Mouse (Mus musculus) liver, embryonic 16.5 days (tissue): ENCODE data around the gene Slc10a7. TPM values are rescaled to one million over a fixed set of nuclear protein-coding genes. Genes with fewer than 3 reads are reported as not detected.

Experiments used
- ATAC-seq: fragments of 200-750 bp; cut with Nextera tagmentation; 2 replicates; pipeline ENCODE4 v1.8.0; 2017; ENCODE audit warnings: low read depth, mild to moderate bottlenecking, moderate number of reproducible peaks, moderate library complexity
- H3K27ac ChIP-seq: fragments of 300-500 bp; sonication (generic); 2 replicates; pipeline ENCODE4 v1.5.1; 2014; ENCODE audit warnings: mild to moderate bottlenecking, low read length
- H3K27me3 ChIP-seq: fragments of 300-500 bp; sonication (generic); 2 replicates; pipeline ENCODE4 v1.6.1; 2014; ENCODE audit warnings: low read depth, low read length, mixed read lengths; ENCODE audit not compliant: control insufficient read depth, insufficient read depth
- H3K36me3 ChIP-seq: fragments of 300-500 bp; sonication (generic); 2 replicates; pipeline ENCODE4 v1.6.1; 2014; ENCODE audit warnings: mild to moderate bottlenecking; ENCODE audit not compliant: control insufficient read depth, insufficient read depth
- H3K4me1 ChIP-seq: fragments of 300-500 bp; sonication (generic); 2 replicates; pipeline ENCODE4 v1.6.1; 2014; ENCODE audit warnings: low read depth, low read length, mixed read lengths; ENCODE audit not compliant: control insufficient read depth
- H3K4me2 ChIP-seq: fragments of 300-500 bp; sonication (generic); 2 replicates; pipeline ENCODE4 v1.6.1; 2014; ENCODE audit warnings: low read depth, low read length, mixed read lengths
- H3K4me3 ChIP-seq: fragments of 300-500 bp; sonication (generic); 2 replicates; pipeline ENCODE4 v1.5.1; 2014; ENCODE audit warnings: low read depth, mild to moderate bottlenecking, low read length
- H3K9ac ChIP-seq: fragments of 300-500 bp; sonication (generic); 2 replicates; pipeline ENCODE4 v1.6.1; 2014; ENCODE audit warnings: low read depth, low read length
- H3K9me3 ChIP-seq: fragments of 300-500 bp; sonication (generic); replicated peaks from 2 replicates; pipeline ENCODE4 v1.6.1; 2016; ENCODE audit warnings: low read length; ENCODE audit not compliant: control insufficient read depth
- WGBS: fragments of 180-500 bp; shearing (Covaris S2); extraction: QIAGEN DNeasy Blood & Tissue Kit; methylation state at CpG from one replicate; pipeline ENCODE4 v1.1.7; 2014; ENCODE audit not compliant: insufficient replicate concordance; 5-methylcytosine and 5-hydroxymethylcytosine counted together
- polyA plus RNA-seq: library from polyadenylated mRNA; unstranded; fragments of >200 nt; fragmentation: Nextera tagmentation; extraction: Ambion mirVana; gene quantifications from 2 replicates; pipeline ENCODE4 v1.2.1, GENCODE M21; 2015

The Slc10a7 gene
- polyA plus RNA-seq, 1 experiment from 2014 or later: 6.2 TPM

DNA sequence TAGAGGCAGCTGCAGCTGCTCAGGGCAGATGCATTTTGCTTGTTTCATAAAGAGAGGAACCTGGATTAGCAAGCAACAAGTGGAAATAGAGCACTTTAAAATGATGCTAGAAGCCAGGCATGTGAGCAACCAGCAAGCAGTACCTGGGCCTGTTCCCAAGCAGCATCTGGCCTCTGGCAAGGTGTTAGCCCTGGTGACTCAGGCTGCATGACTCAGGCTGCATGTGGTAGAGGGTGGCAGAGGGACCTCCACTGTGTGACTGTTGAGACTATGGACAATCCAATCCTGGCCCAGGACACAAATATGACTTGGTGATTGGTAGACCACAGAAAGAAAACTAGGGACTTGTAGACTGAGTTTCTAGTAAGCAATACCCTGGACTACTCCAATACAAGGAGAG is 255.8 kb downstream of the Slc10a7 start:
- H3K27ac ChIP-seq: no peak overlapping the region
- no peak for ATAC-seq

DNA sequence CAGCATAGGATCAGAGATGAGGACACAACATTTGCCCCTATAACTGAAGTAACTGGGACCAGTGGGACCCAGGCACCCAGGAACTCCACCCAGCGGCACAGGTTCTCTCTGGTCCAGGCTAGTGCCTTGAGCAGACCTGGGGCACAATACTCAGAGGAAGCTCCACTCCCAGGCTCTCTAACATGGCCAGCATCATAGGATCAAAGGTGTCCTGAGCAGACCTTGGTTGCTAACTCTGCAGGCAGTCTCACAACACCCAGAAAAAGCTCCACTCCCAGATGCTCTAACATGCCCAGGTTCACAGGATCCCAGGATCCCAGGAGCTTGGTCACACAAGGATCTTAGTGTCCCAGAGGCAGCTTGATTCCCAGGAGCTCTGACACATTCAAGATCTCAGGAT is 256.4 kb downstream of the Slc10a7 start:
- no peak overlapping the region for H3K4me3 ChIP-seq
- H3K27me3 ChIP-seq: no peaks in the 10 kb centered on the region
- H3K4me2 ChIP-seq: no peak overlapping the region
- no peak overlapping the region for H3K27ac ChIP-seq
- H3K9me3 ChIP-seq: no peaks in the 10 kb centered on the region
- no peaks in the 10 kb centered on the region for H3K36me3 ChIP-seq
- no peak overlapping the region for H3K9ac ChIP-seq
- no peak for ATAC-seq
- H3K4me1 ChIP-seq: no peaks in the 10 kb centered on the region
- WGBS: 47% methylated on average over 1 of the region's 1 CpGs

More for the DNA sequence above, 255.8 kb downstream of the Slc10a7 start:
- no peaks in the 10 kb centered on the region for H3K4me1 ChIP-seq
- no peak overlapping the region for H3K9ac ChIP-seq
- no peaks in the 10 kb centered on the region for H3K27me3 ChIP-seq
- H3K36me3 ChIP-seq: no peaks in the 10 kb centered on the region
- no peak overlapping the region for H3K4me3 ChIP-seq
- no peak overlapping the region for H3K4me2 ChIP-seq
- no peaks in the 10 kb centered on the region for H3K9me3 ChIP-seq

- no peak for ATAC-seq
- Histone ChIP-seq H3K4me1 (no peaks in the 10 kb centered on the region), H3K9ac (no peak overlapping the region), H3K9me3 (no peaks in the 10 kb centered on the region), H3K27ac (no peak overlapping the region), H3K36me3 (no peaks in the 10 kb centered on the region), H3K27me3 (no peaks in the 10 kb centered on the region), H3K4me3 (no peak overlapping the region), H3K4me2 (no peak overlapping the region)
- 64% methylated on average over 3 of the region's 3 CpGs for WGBS
Observed at GRCm38 (mm10) chr8:78770584-78770983, 261.4 kb downstream of the Slc10a7 start.

GRCm38 (mm10) chr8:78771256-78771655 is 262.1 kb downstream of the Slc10a7 start:
- Histone ChIP-seq H3K27me3 (no peaks in the 10 kb centered on the region), H3K4me2 (no peak overlapping the region), H3K4me3 (no peak overlapping the region), H3K9ac (no peak overlapping the region), H3K9me3 (no peaks in the 10 kb centered on the region), H3K27ac (no peak overlapping the region), H3K4me1 (no peaks in the 10 kb centered on the region), H3K36me3 (no peaks in the 10 kb centered on the region)
- no peak for ATAC-seq
- WGBS: 54% methylated on average over 7 of the region's 7 CpGs

- no peak overlapping the region for H3K4me3 ChIP-seq
- no peak overlapping the region for H3K27ac ChIP-seq
- no peaks in the 10 kb centered on the region for H3K27me3 ChIP-seq
- ATAC-seq: no peak
- H3K4me1 ChIP-seq: no peaks in the 10 kb centered on the region
- no peak overlapping the region for H3K9ac ChIP-seq
- no peaks in the 10 kb centered on the region for H3K36me3 ChIP-seq
- no peak overlapping the region for H3K4me2 ChIP-seq
- H3K9me3 ChIP-seq: no peaks in the 10 kb centered on the region
- WGBS: 71% methylated on average over 9 of the region's 9 CpGs
Observed at GRCm38 (mm10) chr8:78776816-78777215, 267.7 kb downstream of the Slc10a7 start.

Other genes with a start within 250 kb of the Slc10a7 start
- gene Pou4f2, start 72.7 kb upstream of the Slc10a7 start, polyA plus RNA-seq: not detected in 2 replicates
- 67.1 and 73.9 TPM in 2 replicates for gene Rbmxl1, start 448 bp upstream of the Slc10a7 start, polyA plus RNA-seq